Mouse (Mus musculus) forebrain, embryonic 16.5 days (tissue): ENCODE results near the gene Sestd1. TPM values are rescaled to one million over a fixed set of nuclear protein-coding genes. Genes with fewer than 3 reads are reported as not detected.

Source experiments
- ATAC-seq: fragments of 200-750 bp; cut with Nextera tagmentation; 2 replicates; pipeline ENCODE4 v1.8.0; 2017; ENCODE audit warnings: mild to moderate bottlenecking, moderate library complexity
- H3K27ac ChIP-seq: fragments of 300-500 bp; sonication (generic); 2 replicates; pipeline ENCODE4 v1.5.1; 2014; ENCODE audit warnings: low read length, control low read depth
- H3K27me3 ChIP-seq: fragments of 300-500 bp; sonication (generic); replicated peaks from 2 replicates; pipeline ENCODE4 v1.6.1; 2014; ENCODE audit warnings: low read length; ENCODE audit not compliant: control insufficient read depth, insufficient read depth
- H3K36me3 ChIP-seq: fragments of 300-500 bp; sonication (generic); 2 replicates; pipeline ENCODE4 v1.6.1; 2014; ENCODE audit not compliant: control insufficient read depth, insufficient read depth
- H3K4me1 ChIP-seq: fragments of 300-500 bp; sonication (generic); replicated peaks from 2 replicates; pipeline ENCODE4 v1.6.1; 2014; ENCODE audit warnings: low read length; ENCODE audit not compliant: control insufficient read depth, insufficient read depth
- H3K4me2 ChIP-seq: fragments of 300-500 bp; sonication (generic); 2 replicates; pipeline ENCODE4 v1.6.1; 2014; ENCODE audit warnings: mild to moderate bottlenecking, low read length, control low read depth
- H3K4me3 ChIP-seq: fragments of 300-500 bp; sonication (generic); replicated peaks from 2 replicates; pipeline ENCODE4 v1.5.1; 2014; ENCODE audit warnings: mild to moderate bottlenecking, low read length, control low read depth
- H3K9ac ChIP-seq: fragments of 300-500 bp; sonication (generic); replicated peaks from 2 replicates; pipeline ENCODE4 v1.6.1; 2014; ENCODE audit warnings: low read depth, low read length, control low read depth
- H3K9me3 ChIP-seq: fragments of 300-500 bp; sonication (generic); 2 replicates; pipeline ENCODE4 v1.6.1; 2016; ENCODE audit warnings: low read length; ENCODE audit not compliant: control insufficient read depth
- whole genome bisulfite sequencing: fragments of 180-500 bp; shearing (Covaris S2); extraction: QIAGEN DNeasy Blood & Tissue Kit; methylation state at CpG from one replicate; pipeline ENCODE4 v1.1.7; 2014; 5-methylcytosine and 5-hydroxymethylcytosine counted together
- polyA plus RNA-seq: library from polyadenylated mRNA; unstranded; fragments of >200 nt; fragmentation: Nextera tagmentation; extraction: Ambion mirVana; gene quantifications from 2 replicates; pipeline ENCODE4 v1.2.1, GENCODE M21; 2015

The Sestd1 gene
- polyA plus RNA-seq, 1 experiment from 2014 or later, result 38.4 TPM

- Histone ChIP-seq H3K9me3 (no peaks in the 10 kb centered on the region), H3K9ac (no peak overlapping the region), H3K27ac (no peak overlapping the region), H3K36me3 (peaks cover 5% of the 10 kb centered on the region; the same call in 1 of the 2 replicates), H3K4me1 (no peaks in the 10 kb centered on the region), H3K4me2 (no peak overlapping the region), H3K27me3 (no peaks in the 10 kb centered on the region), H3K4me3 (no peak overlapping the region)
- ATAC-seq, result no peak
- WGBS, result 98% methylated on average over 1 of the region's 1 CpGs
Measured at GRCm38 (mm10) chr2:77201900-77202299, 78.5 kb downstream of the Sestd1 start.

GRCm38 (mm10) chr2:77200958-77201614, 79.3 kb downstream of the Sestd1 start:
- no peaks in the 10 kb centered on the region for H3K4me1 ChIP-seq
- peaks cover 5% of the 10 kb centered on the region; the same call in 1 of the 2 replicates for H3K36me3 ChIP-seq
- H3K9ac ChIP-seq, result no peak overlapping the region
- no peak for ATAC-seq
- H3K9me3 ChIP-seq, result no peaks in the 10 kb centered on the region
- no peak overlapping the region for H3K27ac ChIP-seq
- H3K4me3 ChIP-seq, result no peak overlapping the region
- no peak overlapping the region for H3K4me2 ChIP-seq
- no peaks in the 10 kb centered on the region for H3K27me3 ChIP-seq
- WGBS, result 91% methylated on average over 5 of the region's 5 CpGs

- Histone ChIP-seq H3K4me1 (no peaks in the 10 kb centered on the region), H3K9ac (no peak overlapping the region), H3K27me3 (no peaks in the 10 kb centered on the region), H3K4me3 (no peak overlapping the region), H3K36me3 (no peaks in the 10 kb centered on the region; the same call in 1 of the 2 replicates), H3K4me2 (no peak overlapping the region), H3K27ac (no peak overlapping the region), H3K9me3 (no peaks in the 10 kb centered on the region)
- WGBS, result 93% methylated on average over 4 of the region's 4 CpGs
- ATAC-seq, result no peak
Measured at GRCm38 (mm10) chr2:77200379-77200778, 80.0 kb downstream of the Sestd1 start.

GRCm38 (mm10) chr2:77198246-77198645, 82.1 kb downstream of the Sestd1 start:
- H3K4me3 ChIP-seq, result no peak overlapping the region
- peaks cover 8% of the 10 kb centered on the region; the same call in 1 of the 2 replicates for H3K36me3 ChIP-seq
- no peak overlapping the region for H3K4me2 ChIP-seq
- no peaks in the 10 kb centered on the region for H3K4me1 ChIP-seq
- no peak overlapping the region for H3K9ac ChIP-seq
- 85% methylated on average over 5 of the region's 5 CpGs for WGBS
- no peaks in the 10 kb centered on the region for H3K9me3 ChIP-seq
- ATAC-seq, result no peak
- H3K27ac ChIP-seq, result no peak overlapping the region
- H3K27me3 ChIP-seq, result no peaks in the 10 kb centered on the region

- H3K27me3 ChIP-seq, result no peaks in the 10 kb centered on the region
- H3K9me3 ChIP-seq, result no peaks in the 10 kb centered on the region
- H3K9ac ChIP-seq, result no peak overlapping the region
- no peak overlapping the region for H3K4me2 ChIP-seq
- peaks cover 8% of the 10 kb centered on the region; the same call in 1 of the 2 replicates for H3K36me3 ChIP-seq
- H3K27ac ChIP-seq, result no peak overlapping the region
- H3K4me1 ChIP-seq, result no peaks in the 10 kb centered on the region
- 89% methylated on average over 4 of the region's 4 CpGs for WGBS
- H3K4me3 ChIP-seq, result no peak overlapping the region
- ATAC-seq, result no peak
Measured at GRCm38 (mm10) chr2:77196819-77197218, 83.6 kb downstream of the Sestd1 start.

- no peaks in the 10 kb centered on the region for H3K27me3 ChIP-seq
- WGBS, result 91% methylated on average over 5 of the region's 5 CpGs
- H3K4me3 ChIP-seq, result no peak overlapping the region
- H3K9ac ChIP-seq, result no peak overlapping the region
- no peak overlapping the region for H3K27ac ChIP-seq
- H3K4me1 ChIP-seq, result no peaks in the 10 kb centered on the region
- no peak for ATAC-seq
- no peak overlapping the region for H3K4me2 ChIP-seq
- no peaks in the 10 kb centered on the region for H3K9me3 ChIP-seq
- peaks cover 19% of the 10 kb centered on the region for H3K36me3 ChIP-seq
Measured at GRCm38 (mm10) chr2:77195056-77195455, 85.3 kb downstream of the Sestd1 start.

GRCm38 (mm10) chr2:77191811-77192210, 88.6 kb downstream of the Sestd1 start:
- Histone ChIP-seq H3K4me3 (no peak overlapping the region), H3K9me3 (no peaks in the 10 kb centered on the region), H3K9ac (no peak overlapping the region), H3K27ac (no peak overlapping the region), H3K4me2 (no peak overlapping the region), H3K27me3 (no peaks in the 10 kb centered on the region), H3K4me1 (no peaks in the 10 kb centered on the region), H3K36me3 (peaks cover 27% of the 10 kb centered on the region)
- ATAC-seq, result no peak
- WGBS, result 95% methylated on average over 3 of the region's 3 CpGs

- H3K9me3 ChIP-seq, result no peaks in the 10 kb centered on the region
- ATAC-seq, result no peak
- peaks cover 27% of the 10 kb centered on the region for H3K36me3 ChIP-seq
- H3K4me2 ChIP-seq, result no peak overlapping the region
- H3K4me3 ChIP-seq, result no peak overlapping the region
- 96% methylated on average over 7 of the region's 7 CpGs for WGBS
- H3K4me1 ChIP-seq, result no peaks in the 10 kb centered on the region
- H3K27ac ChIP-seq, result no peak overlapping the region
- no peak overlapping the region for H3K9ac ChIP-seq
- no peaks in the 10 kb centered on the region for H3K27me3 ChIP-seq
Measured at GRCm38 (mm10) chr2:77190891-77191290, 89.5 kb downstream of the Sestd1 start.

- no peak overlapping the region for H3K9ac ChIP-seq
- H3K27ac ChIP-seq, result no peak overlapping the region
- no peaks in the 10 kb centered on the region for H3K4me1 ChIP-seq
- no peaks in the 10 kb centered on the region for H3K9me3 ChIP-seq
- no peak for ATAC-seq
- 90% methylated on average over 3 of the region's 3 CpGs for WGBS
- no peak overlapping the region for H3K4me3 ChIP-seq
- no peak overlapping the region for H3K4me2 ChIP-seq
- no peaks in the 10 kb centered on the region for H3K27me3 ChIP-seq
- peaks cover 27% of the 10 kb centered on the region for H3K36me3 ChIP-seq
Measured at GRCm38 (mm10) chr2:77190301-77190700, 90.1 kb downstream of the Sestd1 start.

GRCm38 (mm10) chr2:77189671-77190070, 90.7 kb downstream of the Sestd1 start:
- Histone ChIP-seq H3K9ac (no peak overlapping the region), H3K36me3 (peaks cover 24% of the 10 kb centered on the region), H3K27me3 (no peaks in the 10 kb centered on the region), H3K9me3 (no peaks in the 10 kb centered on the region), H3K4me2 (no peak overlapping the region), H3K4me3 (no peak overlapping the region), H3K27ac (no peak overlapping the region), H3K4me1 (no peaks in the 10 kb centered on the region)
- WGBS, result 95% methylated on average over 7 of the region's 7 CpGs
- ATAC-seq, result no peak
